Mouse (Mus musculus): ENCODE measurements at regions not wholly inside any gene's neighbourhood (a gene's known extent, or its start where the extent isn't known, plus 50 kb on each side); places are given as distances from the start of the nearest gene placed in this dataset.

DNA sequence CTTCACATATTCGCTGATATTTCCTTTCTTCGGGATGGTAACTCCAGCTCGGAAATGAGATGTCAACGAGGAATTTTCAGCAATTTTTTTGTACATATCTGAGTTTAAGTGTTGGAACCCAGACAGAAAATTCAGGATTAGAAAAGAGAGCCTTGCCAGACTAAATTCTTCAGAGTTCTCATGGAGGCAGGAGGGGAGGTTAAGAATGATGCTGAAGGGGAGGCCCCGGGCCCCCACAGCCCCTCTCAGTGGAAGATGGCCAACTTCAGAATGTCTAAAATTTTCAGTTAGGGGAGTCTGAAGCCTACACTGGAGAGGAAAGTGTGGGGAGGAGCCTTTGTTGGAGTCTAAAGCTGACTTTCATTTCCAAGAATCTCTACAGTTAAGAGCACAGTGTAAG is 184.8 kb downstream of the Lpin1 start:
- H3K36me3 ChIP-seq (ENCODE audit: control insufficient read depth, insufficient read depth, low read length), result no peaks in the 10 kb centered on the region
- no peak for ATAC-seq (replicated peaks; ENCODE audit: low FRiP score, low TSS enrichment, low read depth)
- no peak overlapping the region for H3K4me2 ChIP-seq (ENCODE audit: low read length)
- no peak overlapping the region for H3K9ac ChIP-seq (ENCODE audit: low read length)
- no peak overlapping the region for H3K4me3 ChIP-seq (ENCODE audit: low read depth, low read length)
- H3K9me3 ChIP-seq (ENCODE audit: control insufficient read depth, low read length), result no peaks in the 10 kb centered on the region
- H3K27ac ChIP-seq (ENCODE audit: low read depth), result no peak overlapping the region
- H3K4me1 ChIP-seq (replicated peaks; ENCODE audit: control insufficient read depth, insufficient read depth, low read length), result no peaks in the 10 kb centered on the region
- WGBS, result 75% methylated on average over 5 of the region's 5 CpGs
- no peaks in the 10 kb centered on the region for H3K27me3 ChIP-seq (replicated peaks; ENCODE audit: control insufficient read depth, insufficient read depth, low read length)
- no peak for DNase-seq (ENCODE audit: low spot score)

DNA sequence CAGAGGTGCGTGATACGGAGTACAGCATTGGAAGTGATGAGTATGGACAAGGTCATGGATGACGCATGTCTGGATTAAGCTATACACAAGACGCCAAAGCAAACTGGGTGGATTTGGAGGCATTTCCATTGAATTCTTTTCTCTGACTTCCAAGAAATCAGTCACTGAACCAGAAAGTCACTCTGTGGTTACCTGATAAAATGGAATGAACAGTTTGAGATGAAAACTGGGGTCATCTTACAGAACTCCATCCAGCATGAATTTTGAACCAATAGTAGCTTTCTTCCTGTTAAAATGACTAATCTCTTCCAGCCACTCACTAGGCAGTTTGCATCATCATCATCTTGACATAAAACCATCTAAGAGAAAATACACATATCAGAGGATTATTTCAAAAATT is 186.2 kb downstream of the Lpin1 start:
- Histone ChIP-seq H3K36me3 (ENCODE audit: control insufficient read depth, insufficient read depth, low read length) (no peaks in the 10 kb centered on the region), H3K4me2 (ENCODE audit: low read length) (no peak overlapping the region), H3K27ac (ENCODE audit: low read depth) (no peak overlapping the region), H3K4me3 (ENCODE audit: low read depth, low read length) (no peak overlapping the region), H3K4me1 (replicated peaks; ENCODE audit: control insufficient read depth, insufficient read depth, low read length) (no peaks in the 10 kb centered on the region), H3K27me3 (replicated peaks; ENCODE audit: control insufficient read depth, insufficient read depth, low read length) (no peaks in the 10 kb centered on the region), H3K9ac (ENCODE audit: low read length) (no peak overlapping the region), H3K9me3 (ENCODE audit: control insufficient read depth, low read length) (no peaks in the 10 kb centered on the region)
- ATAC-seq (replicated peaks; ENCODE audit: low FRiP score, low TSS enrichment, low read depth) (no peak), DNase-seq (ENCODE audit: low spot score) (no peak)
- 94% methylated on average over 4 of the region's 4 CpGs for WGBS

DNA sequence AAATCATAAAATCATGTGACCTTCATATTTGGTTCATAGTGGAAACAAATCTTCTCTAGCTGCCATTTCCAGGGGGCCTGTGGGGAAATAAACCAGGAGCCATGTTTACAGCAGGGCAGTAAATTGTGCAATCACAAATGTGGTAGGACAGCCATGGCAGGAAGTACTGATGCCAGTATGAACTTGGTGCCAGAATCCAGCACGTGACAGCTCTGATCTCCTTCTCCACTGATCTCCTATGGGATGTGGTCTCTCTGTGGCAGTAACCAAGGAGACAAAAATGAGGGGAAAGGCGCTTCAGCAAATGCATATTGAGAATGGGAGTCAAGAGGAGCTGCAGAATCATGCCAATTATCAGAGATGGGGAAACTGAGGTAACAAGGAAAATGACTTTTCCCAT is 215.0 kb downstream of the Lpin1 start:
- Histone ChIP-seq H3K4me3 (ENCODE audit: low read depth, low read length) (no peak overlapping the region), H3K4me2 (ENCODE audit: low read length) (no peak overlapping the region), H3K36me3 (ENCODE audit: control insufficient read depth, insufficient read depth, low read length) (no peaks in the 10 kb centered on the region), H3K4me1 (replicated peaks; ENCODE audit: control insufficient read depth, insufficient read depth, low read length) (no peaks in the 10 kb centered on the region), H3K27ac (ENCODE audit: low read depth) (no peak overlapping the region), H3K27me3 (replicated peaks; ENCODE audit: control insufficient read depth, insufficient read depth, low read length) (no peaks in the 10 kb centered on the region), H3K9me3 (ENCODE audit: control insufficient read depth, low read length) (no peaks in the 10 kb centered on the region; the same call in 1 of the 2 replicates), H3K9ac (ENCODE audit: low read length) (no peak overlapping the region)
- ATAC-seq (replicated peaks; ENCODE audit: low FRiP score, low TSS enrichment, low read depth), result no peak
- DNase-seq (ENCODE audit: low spot score), result no peak
- WGBS, result 85% methylated on average over 2 of the region's 2 CpGs

DNA sequence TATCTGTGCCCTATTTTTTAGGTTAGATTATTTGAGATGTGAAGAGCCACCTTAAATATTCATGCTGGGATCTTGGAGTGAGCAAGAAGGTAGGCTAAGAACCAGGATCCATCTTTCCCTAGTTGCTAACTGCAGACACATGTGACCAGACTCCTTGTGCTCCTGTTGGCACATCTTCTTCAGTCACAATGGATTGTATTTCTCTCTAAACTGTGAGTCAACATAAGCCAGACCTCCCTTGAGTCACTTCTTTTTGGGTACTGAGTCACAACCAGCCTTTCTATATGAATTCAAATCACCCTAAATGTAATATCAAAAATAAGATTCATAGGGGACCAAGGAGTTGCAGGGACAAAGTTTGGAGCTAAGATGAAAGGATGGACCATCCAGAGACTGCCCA is 217.9 kb downstream of the Lpin1 start:
- Histone ChIP-seq H3K4me3 (ENCODE audit: low read depth, low read length) (no peak overlapping the region), H3K9me3 (ENCODE audit: control insufficient read depth, low read length) (no peaks in the 10 kb centered on the region; the same call in 1 of the 2 replicates), H3K36me3 (ENCODE audit: control insufficient read depth, insufficient read depth, low read length) (no peaks in the 10 kb centered on the region), H3K27ac (ENCODE audit: low read depth) (no peak overlapping the region), H3K4me1 (replicated peaks; ENCODE audit: control insufficient read depth, insufficient read depth, low read length) (no peaks in the 10 kb centered on the region), H3K27me3 (replicated peaks; ENCODE audit: control insufficient read depth, insufficient read depth, low read length) (no peaks in the 10 kb centered on the region), H3K9ac (ENCODE audit: low read length) (no peak overlapping the region), H3K4me2 (ENCODE audit: low read length) (no peak overlapping the region)
- no peak for ATAC-seq (replicated peaks; ENCODE audit: low FRiP score, low TSS enrichment, low read depth)
- no peak for DNase-seq (ENCODE audit: low spot score)

DNA sequence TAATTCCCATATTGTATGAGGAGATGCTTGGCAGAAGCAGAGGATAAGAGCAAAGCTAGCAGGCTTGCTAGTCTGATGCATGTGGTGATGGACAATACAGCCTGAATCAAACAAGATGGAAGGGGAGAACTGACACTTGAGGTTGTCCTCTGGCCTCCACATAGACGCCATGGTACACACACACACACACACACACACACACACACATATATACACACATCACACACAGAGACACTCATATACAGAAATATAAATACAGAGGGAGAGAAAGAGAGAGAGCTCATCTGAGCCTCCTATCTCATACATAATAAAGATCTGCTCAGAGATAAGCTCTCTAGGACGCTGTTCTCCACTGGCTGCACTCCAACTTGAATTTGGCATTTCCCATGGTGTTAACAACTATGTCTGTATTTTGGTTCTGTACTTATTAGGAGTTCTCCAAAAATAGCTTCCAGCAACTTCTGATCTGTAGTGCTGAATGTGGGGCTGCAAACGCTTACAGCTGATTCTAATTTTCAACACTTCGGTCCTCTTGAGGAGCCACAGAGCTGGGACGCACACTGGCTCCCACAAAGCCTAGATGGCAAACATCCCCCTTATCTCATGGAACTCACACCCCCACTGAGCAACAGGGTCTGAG is 219.0 kb downstream of the Lpin1 start:
- no peaks in the 10 kb centered on the region; the same call in 1 of the 2 replicates for H3K9me3 ChIP-seq (ENCODE audit: control insufficient read depth, low read length)
- no peak overlapping the region for H3K27ac ChIP-seq (ENCODE audit: low read depth)
- ATAC-seq (replicated peaks; ENCODE audit: low FRiP score, low TSS enrichment, low read depth) (no peak), DNase-seq (ENCODE audit: low spot score) (no peak)
- H3K9ac ChIP-seq (ENCODE audit: low read length), result no peak overlapping the region
- H3K4me3 ChIP-seq (ENCODE audit: low read depth, low read length), result no peak overlapping the region
- no peaks in the 10 kb centered on the region for H3K4me1 ChIP-seq (replicated peaks; ENCODE audit: control insufficient read depth, insufficient read depth, low read length)
- H3K27me3 ChIP-seq (replicated peaks; ENCODE audit: control insufficient read depth, insufficient read depth, low read length), result no peaks in the 10 kb centered on the region
- WGBS, result 61% methylated on average over 5 of the region's 5 CpGs
- H3K4me2 ChIP-seq (ENCODE audit: low read length), result no peak overlapping the region
- no peaks in the 10 kb centered on the region for H3K36me3 ChIP-seq (ENCODE audit: control insufficient read depth, insufficient read depth, low read length)

DNA sequence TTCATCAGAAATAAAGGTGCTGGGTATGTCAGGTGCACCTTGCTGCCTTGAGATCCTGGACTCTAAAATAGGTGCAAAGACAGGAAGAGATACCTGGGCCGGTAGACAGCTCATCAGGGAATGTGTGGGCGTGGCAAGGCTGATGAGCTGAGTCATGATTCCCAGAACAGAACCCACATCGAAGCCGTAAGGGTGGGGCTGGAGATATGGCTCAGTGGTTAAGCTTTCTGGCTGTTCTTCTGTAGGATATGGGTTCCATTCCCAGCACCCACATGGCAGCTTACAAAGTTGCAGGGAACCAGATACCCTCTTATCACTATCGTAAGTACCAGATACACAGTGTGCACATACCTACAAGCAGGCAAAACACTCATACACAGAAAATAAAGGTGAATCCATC is 219.6 kb downstream of the Lpin1 start:
- Histone ChIP-seq H3K27me3 (replicated peaks; ENCODE audit: control insufficient read depth, insufficient read depth, low read length) (no peaks in the 10 kb centered on the region), H3K27ac (ENCODE audit: low read depth) (no peak overlapping the region), H3K4me1 (replicated peaks; ENCODE audit: control insufficient read depth, insufficient read depth, low read length) (no peaks in the 10 kb centered on the region), H3K4me3 (ENCODE audit: low read depth, low read length) (no peak overlapping the region), H3K36me3 (ENCODE audit: control insufficient read depth, insufficient read depth, low read length) (no peaks in the 10 kb centered on the region), H3K4me2 (ENCODE audit: low read length) (no peak overlapping the region), H3K9me3 (ENCODE audit: control insufficient read depth, low read length) (no peaks in the 10 kb centered on the region; the same call in 1 of the 2 replicates), H3K9ac (ENCODE audit: low read length) (no peak overlapping the region)
- WGBS, result 85% methylated on average over 5 of the region's 5 CpGs
- no peak for DNase-seq (ENCODE audit: low spot score)
- ATAC-seq (replicated peaks; ENCODE audit: low FRiP score, low TSS enrichment, low read depth), result no peak

DNA sequence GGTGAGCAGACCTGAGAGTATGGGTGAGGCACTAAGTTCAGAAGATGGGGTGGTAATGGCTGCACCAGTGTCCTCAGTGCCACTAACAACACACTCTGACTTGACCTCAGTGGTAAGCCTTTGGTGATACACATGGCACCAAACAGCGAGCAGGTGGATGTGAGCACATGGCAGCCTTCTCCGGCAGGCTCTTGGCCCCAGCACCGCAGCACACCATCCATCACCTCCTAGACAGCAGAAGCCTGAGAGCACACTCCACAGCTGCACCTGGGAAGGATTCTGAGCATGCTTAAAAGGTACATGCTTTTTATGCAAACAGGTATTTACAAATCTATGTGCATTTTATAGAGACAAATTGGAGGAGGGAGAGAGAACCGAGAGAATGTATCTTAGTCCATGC is 223.7 kb downstream of the Lpin1 start:
- no peaks in the 10 kb centered on the region for H3K27me3 ChIP-seq (replicated peaks; ENCODE audit: control insufficient read depth, insufficient read depth, low read length)
- H3K36me3 ChIP-seq (ENCODE audit: control insufficient read depth, insufficient read depth, low read length), result no peaks in the 10 kb centered on the region
- WGBS, result 80% methylated on average over 4 of the region's 4 CpGs
- no peaks in the 10 kb centered on the region for H3K9me3 ChIP-seq (ENCODE audit: control insufficient read depth, low read length)
- H3K4me3 ChIP-seq (ENCODE audit: low read depth, low read length), result no peak overlapping the region
- no peak for ATAC-seq (replicated peaks; ENCODE audit: low FRiP score, low TSS enrichment, low read depth)
- DNase-seq (ENCODE audit: low spot score), result no peak
- no peaks in the 10 kb centered on the region for H3K4me1 ChIP-seq (replicated peaks; ENCODE audit: control insufficient read depth, insufficient read depth, low read length)
- no peak overlapping the region for H3K27ac ChIP-seq (ENCODE audit: low read depth)
- H3K9ac ChIP-seq (ENCODE audit: low read length), result no peak overlapping the region
- H3K4me2 ChIP-seq (ENCODE audit: low read length), result no peak overlapping the region

DNA sequence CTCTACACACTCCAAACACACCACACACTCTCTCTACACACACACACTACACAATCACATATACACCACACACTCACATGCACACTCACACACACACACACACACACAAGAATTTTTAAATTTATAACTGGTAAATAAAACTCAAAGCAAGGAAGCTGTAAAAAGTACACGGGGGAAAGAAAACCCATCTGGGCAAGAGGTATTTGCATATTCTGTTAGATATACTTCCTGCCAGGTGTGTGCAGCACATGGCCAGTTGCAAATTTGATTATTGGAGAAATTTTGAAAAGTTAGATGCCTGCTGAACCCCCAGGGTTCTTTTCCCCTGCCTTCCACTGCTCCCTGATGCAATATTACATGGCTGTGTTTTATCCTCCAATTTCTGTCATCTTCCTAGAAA is 226.4 kb downstream of the Lpin1 start:
- 0 out of 2 replicates have a peak, but pooled peaks cover 3% of the 10 kb centered on the region for H3K4me1 ChIP-seq (replicated peaks; ENCODE audit: control insufficient read depth, insufficient read depth, low read length)
- DNase-seq (ENCODE audit: low spot score), result no peak
- H3K27me3 ChIP-seq (replicated peaks; ENCODE audit: control insufficient read depth, insufficient read depth, low read length), result no peaks in the 10 kb centered on the region
- H3K27ac ChIP-seq (ENCODE audit: low read depth), result no peak overlapping the region
- H3K9me3 ChIP-seq (ENCODE audit: control insufficient read depth, low read length), result no peaks in the 10 kb centered on the region
- 61% methylated on average over 1 of the region's 1 CpGs for WGBS
- H3K36me3 ChIP-seq (ENCODE audit: control insufficient read depth, insufficient read depth, low read length), result no peaks in the 10 kb centered on the region
- ATAC-seq (replicated peaks; ENCODE audit: low FRiP score, low TSS enrichment, low read depth), result no peak
- H3K4me2 ChIP-seq (ENCODE audit: low read length), result no peak overlapping the region
- H3K4me3 ChIP-seq (ENCODE audit: low read depth, low read length), result no peak overlapping the region
- no peak overlapping the region for H3K9ac ChIP-seq (ENCODE audit: low read length)

DNA sequence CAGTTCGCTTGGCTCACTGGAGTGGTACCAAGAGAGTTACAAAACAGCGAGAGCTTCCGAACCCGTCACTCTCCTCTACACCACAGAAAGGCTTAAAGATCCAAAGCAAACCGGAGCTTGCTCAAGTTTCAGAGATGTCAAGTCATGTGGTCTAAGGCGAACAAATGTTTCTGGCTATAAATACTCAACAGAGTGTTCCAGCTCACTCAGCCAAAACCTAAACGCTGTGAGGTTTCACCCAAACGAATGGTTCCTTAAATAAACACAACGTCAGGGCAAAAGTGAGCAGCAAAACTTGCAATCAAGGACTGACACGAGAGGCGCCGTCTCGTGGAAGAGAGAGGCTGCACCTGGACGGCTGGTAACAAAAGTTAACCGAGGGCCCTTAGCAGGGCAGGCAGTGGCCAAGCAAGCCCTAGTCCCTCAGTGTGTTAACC is 227.2 kb downstream of the Lpin1 start:
- Histone ChIP-seq H3K27ac (ENCODE audit: low read depth) (no peak overlapping the region), H3K27me3 (replicated peaks; ENCODE audit: control insufficient read depth, insufficient read depth, low read length) (no peaks in the 10 kb centered on the region), H3K4me1 (replicated peaks; ENCODE audit: control insufficient read depth, insufficient read depth, low read length) (0 out of 2 replicates have a peak, but pooled peaks cover 3% of the 10 kb centered on the region), H3K9ac (ENCODE audit: low read length) (no peak overlapping the region), H3K36me3 (ENCODE audit: control insufficient read depth, insufficient read depth, low read length) (no peaks in the 10 kb centered on the region), H3K9me3 (ENCODE audit: control insufficient read depth, low read length) (no peaks in the 10 kb centered on the region), H3K4me3 (ENCODE audit: low read depth, low read length) (no peak overlapping the region), H3K4me2 (ENCODE audit: low read length) (no peak overlapping the region)
- DNase-seq (ENCODE audit: low spot score) (no peak), ATAC-seq (replicated peaks; ENCODE audit: low FRiP score, low TSS enrichment, low read depth) (no peak)
- 40% methylated on average over 15 of the region's 15 CpGs for WGBS

Data from intestine, embryonic 14.5 days (tissue).